Mouse (Mus musculus): ENCODE measurements at regions not wholly inside any gene's neighbourhood (a gene's known extent, or its start where the extent isn't known, plus 50 kb on each side); places are given as distances from the start of the nearest gene placed in this dataset.

DNA sequence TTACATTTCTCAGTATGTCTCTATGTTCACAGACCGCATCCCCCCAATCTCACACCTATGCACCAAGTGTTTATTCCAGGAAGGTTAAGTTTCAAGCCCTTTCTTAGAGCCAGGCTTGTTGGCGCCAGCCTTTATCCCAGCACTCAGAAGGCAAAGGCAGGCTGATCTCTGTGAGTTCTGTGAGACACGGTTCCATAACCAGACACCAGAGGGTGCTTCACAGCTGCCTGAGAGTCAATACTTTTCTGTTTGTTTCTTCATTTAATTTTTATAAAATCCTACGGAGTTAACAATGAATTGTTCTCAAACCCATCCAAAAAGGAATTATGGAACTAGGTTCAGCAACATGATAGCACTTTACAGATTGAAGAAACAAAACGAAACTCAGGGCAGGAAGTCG lies 71.8 kb upstream of the Ak4 start:
- ATAC-seq (replicated peaks; ENCODE audit: low FRiP score, poor library complexity, severe bottlenecking) = no peak

DNA sequence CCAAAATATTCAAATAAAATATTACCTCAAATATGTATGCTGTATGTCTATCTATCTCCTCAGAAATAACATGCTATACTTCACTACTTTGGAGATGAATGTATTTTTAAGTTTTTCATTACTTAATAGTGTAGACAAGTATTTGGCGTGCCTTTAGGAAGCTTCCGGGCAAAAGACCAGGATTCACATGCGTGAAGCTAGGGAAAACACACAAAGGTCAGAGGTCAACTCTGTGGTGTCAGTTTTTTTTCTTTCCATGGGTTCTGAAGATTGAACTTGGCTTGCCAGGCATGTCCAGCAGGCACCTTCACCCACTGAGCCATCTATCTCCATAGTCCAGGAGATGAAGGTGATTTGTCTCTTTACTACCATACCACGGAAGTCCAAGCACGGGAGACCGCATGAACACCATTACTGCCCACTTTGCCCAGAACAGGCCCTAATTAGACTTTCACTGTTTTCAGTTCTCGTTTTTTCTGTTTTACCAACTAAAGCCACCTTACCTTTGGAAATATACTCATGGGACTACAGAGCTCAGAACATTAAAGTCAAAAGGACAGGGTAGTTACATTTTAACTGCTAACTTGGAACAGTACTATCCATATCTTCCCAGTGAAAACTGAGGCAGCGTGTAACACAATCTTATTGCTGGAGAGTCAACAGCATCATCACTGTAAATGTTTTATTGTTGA lies 76.9 kb upstream of the Ak4 start:
- no peak for ATAC-seq (replicated peaks; ENCODE audit: low FRiP score, poor library complexity, severe bottlenecking)

DNA sequence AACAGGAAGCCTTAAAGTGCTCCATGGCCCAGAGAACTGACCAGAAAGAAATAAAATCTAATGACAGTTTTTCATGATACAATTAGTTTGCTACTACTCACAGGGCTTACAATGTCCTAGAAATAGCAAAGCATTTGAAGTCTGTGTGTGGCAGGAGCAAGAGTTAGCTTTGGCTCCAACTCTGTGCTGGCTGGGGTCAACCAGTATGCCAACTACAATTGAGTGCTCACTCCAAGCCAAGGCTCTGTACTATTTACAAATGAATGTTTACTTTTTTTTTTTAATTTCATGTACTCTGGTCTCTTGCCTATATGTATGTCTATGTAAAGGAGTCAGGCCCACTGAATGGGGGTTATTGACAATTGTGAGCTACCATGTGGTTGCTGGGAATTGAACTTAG lies 75.7 kb upstream of the Jak1 start:
- no peak for ATAC-seq (replicated peaks; ENCODE audit: low FRiP score, poor library complexity, severe bottlenecking)

DNA sequence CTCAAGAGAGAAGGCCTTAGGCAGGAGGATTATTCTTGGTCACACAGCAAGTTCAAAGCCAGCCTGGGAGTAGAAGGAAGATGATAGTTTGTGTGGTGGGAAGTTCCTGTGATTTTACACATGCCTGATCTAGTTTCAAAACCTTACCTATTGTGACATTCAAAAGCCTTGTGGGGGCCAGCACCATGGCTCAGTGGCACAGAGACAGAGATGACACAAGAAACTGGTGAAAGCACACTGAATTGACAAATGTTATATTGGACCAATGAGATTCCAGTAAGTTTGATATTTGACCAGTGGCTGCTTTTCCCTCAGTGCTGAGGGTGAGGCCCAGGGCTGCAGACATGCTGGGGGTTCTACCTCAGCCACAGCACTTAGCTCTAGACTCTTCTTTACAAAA lies 73.1 kb upstream of the Jak1 start:
- ATAC-seq (replicated peaks; ENCODE audit: low FRiP score, poor library complexity, severe bottlenecking) = no peak

DNA sequence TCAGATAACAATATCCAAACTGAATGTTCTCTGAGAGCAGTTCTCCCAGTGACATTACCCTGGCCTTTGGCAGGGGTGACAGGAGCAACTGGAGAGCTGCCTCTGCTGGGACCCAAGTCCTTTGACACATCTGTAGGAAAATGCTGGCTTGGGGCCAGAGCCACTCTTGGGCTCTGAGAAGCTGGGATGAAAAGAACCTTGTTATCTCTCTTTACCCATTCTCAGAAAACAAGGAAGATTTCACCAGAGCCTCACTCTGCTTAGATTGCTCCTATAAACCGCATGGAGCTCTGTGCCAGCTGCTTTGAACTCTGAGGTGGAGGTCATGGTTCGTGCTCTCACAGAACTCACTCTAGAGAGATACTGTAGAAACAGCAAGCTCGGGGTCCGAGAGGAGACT lies 71.7 kb upstream of the Jak1 start:
- ATAC-seq (replicated peaks; ENCODE audit: low FRiP score, poor library complexity, severe bottlenecking) = no peak

DNA sequence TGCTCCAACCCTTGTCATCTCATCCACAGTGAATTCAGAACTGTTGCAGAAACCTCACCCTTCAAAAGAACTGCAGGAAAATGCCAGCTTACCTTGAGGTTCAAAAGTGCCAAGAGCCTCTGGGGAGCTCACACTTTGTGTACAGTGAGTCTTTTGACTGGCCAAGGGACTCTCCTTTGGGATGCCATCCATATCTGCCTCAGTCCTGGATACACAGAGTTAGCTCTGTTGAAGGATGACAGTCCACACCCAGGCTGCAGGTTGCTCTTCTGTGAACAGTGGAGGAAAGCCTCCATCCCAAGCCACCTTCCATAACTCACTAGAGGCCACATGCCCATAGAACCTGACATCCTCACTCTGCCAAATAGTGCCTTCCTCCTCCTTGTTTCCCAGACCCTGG lies 71.3 kb upstream of the Jak1 start:
- ATAC-seq (replicated peaks; ENCODE audit: low FRiP score, poor library complexity, severe bottlenecking) = no peak

DNA sequence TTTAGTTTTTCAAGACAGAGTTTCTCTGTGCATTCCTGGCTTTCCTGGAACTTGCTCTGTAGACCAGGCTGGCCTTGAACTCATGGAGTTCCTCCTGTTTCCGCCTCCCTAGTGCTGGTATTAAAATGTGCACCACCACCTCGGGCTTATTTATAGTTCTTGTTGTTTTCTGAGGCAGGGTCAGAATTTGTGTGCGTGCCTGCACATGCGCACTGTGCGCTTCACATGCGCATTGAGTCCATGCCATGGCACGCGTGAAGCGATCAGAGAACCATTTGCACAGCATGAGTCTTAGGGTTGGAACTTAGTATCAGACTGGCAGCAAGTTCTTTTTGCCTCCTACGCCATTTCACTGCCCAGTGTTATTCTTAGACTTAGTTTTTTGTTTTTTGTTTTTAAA lies 68.8 kb upstream of the Jak1 start:
- no peak for ATAC-seq (replicated peaks; ENCODE audit: low FRiP score, poor library complexity, severe bottlenecking)

DNA sequence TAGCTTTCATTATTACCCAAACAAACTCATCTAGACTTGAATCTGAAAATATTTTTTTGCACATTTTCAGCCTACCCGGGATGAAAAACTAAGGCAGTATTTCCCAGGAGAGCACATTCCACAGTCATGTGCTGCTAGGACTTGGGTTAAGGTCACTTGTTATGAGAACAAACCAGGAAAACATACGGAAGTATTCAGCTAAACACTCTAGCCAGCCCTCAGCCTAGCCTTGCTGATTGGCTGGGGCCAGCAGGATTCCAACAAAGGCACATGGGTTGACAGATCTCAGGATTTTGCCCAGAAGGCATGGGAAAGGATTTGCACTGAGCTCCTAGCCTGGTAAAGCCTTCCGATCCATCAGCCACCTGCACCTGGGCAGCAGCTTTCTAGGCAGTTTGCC lies 68.0 kb upstream of the Jak1 start:
- no peak for ATAC-seq (replicated peaks; ENCODE audit: low FRiP score, poor library complexity, severe bottlenecking)

DNA sequence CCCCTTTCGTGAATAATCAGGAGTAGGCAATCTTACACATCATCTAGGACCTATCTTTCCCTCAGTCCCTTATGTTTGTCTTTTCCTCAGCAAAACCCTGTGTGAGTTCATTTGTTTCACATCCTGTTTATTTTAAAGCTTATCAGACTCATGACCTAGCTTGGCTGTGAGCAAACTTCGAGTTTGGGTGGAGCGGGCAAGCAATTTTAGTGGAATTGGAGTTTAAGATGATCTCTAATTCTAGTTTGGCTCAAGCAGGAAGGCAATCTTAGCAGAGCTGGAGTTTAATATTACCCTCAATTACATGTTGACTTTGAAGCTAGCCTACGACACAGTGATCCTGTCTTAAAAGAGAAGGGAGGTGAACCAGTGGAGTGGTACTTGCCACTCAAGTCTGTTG lies 66.1 kb upstream of the Jak1 start:
- no peak for ATAC-seq (replicated peaks; ENCODE audit: low FRiP score, poor library complexity, severe bottlenecking)

DNA sequence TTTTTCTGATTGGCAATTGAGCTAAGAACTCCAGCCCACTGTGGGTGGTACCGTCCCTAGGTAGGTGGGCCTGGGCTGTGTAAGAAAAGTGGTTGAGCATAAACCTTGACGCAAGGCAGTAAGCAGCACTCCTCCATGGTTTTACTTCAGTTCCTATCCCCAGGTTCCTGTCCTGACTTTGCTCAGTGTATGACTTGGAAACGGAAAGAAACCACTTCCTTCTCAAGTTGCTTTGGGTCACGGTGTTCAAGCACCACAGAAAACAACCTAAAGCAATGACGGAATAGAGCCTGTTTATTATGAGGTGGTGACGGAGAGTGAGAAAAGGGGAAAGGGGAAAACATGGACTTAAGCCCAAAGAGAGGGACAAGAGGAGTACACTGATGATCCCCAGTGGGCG lies 64.0 kb upstream of the Jak1 start:
- no peak for ATAC-seq (replicated peaks; ENCODE audit: low FRiP score, poor library complexity, severe bottlenecking)

DNA sequence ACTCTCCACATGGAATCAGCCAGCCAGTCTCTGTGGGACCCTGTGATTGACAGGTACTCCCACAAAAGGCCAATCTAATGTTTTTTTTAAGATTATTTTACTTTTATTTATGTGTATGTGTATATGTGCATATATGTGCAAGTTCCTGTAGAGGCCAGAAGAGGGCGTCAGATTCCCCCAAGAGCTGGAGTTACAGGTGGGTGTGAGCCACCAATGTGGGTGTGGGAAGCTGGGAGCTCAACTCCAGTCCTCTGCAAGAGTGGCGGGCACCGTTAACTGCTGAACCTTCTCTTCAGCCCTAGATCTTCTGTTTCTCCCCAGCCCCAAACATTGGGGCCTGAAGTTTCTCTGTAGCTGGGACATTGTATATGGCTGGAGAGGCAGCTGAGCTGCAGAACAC lies 61.0 kb upstream of the Jak1 start:
- ATAC-seq (replicated peaks; ENCODE audit: low FRiP score, poor library complexity, severe bottlenecking) = peak; percentile 47; the same call in 1 of the 2 replicates

DNA sequence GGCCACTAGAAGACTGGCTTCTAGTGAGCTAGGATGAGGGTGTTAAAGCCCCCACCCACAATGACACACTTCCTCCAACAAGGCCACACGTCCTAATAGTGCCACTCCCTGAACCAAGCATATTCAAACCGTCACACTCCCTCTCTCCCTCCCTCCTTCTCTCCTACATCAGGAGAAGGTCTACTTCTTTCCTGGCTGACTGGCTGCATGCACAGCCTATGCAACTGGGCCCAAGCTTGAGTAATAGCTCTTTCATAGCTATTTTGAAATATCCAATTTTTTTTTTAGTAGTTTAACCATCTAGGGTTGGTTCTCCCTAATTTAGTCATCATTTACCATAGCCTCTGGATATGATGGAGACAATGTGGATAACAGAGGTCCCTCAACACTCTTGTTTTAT lies 56.6 kb upstream of the Jak1 start:
- no peak for ATAC-seq (replicated peaks; ENCODE audit: low FRiP score, poor library complexity, severe bottlenecking)

DNA sequence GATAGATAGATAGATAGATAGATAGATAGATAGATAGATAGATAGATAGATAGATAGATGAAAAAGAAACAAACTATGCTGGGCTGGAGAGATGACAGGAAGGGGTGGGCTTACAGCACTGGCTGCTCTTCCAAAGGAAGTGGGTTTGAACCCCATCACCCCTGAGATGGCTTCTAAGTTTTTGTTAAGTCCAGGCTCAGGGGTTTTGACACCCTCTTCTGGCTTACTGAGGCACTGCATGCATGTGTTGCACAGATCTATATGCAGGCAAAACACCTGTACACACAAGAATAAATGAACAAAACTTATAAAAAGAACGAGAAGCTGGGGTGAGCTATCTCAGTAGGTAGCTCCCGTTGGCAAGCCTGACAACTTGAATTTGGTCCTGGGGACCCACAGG lies 55.5 kb upstream of the Jak1 start:
- 0 out of 2 replicates have a peak, but pooled peaks have one; percentile 48 for ATAC-seq (replicated peaks; ENCODE audit: low FRiP score, poor library complexity, severe bottlenecking)

DNA sequence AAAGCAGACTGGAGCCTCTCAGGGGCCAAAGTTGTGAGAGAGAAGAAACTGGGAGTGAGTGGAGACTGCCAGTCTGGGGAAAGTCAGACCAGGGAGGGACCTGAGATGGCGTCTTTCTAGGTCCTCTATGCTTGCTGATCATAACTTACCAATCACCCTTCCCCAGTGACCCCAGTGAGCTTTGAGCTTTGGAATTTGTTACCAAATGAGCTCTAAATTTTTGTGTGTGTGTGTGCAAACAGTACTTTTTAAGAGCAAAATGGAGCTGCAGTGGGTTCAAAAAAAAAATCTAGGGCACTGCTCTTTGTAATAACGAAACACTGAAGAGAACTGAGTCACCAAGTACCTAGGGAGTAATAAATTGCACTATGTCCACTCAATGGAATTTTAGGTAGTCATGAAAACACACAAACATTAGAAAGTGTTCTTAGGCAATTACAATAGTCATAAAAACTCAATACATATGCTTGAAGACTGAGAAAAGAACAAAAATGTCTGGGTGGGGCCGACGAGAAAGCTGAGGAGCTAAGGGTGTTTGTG lies 54.7 kb upstream of the Jak1 start:
- no peak for ATAC-seq (replicated peaks; ENCODE audit: low FRiP score, poor library complexity, severe bottlenecking)

DNA sequence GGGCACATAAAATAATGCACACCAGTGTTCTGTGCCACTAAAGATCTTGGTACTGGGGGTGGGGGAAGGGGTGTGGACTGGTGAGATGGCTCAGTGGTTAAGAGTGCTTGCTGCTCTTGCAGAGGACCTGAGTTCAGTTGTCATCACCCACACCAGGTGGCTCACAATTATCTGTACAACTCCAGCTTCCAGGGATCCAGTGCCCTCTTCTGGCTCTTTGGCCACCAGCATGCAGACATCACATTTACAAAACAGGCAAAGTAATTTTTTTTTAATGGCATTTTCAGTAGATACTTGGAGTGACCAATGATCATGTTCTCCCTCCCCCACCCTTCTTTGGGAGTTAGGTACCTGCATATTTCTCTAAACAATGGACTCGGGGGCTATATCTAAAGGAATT lies 53.8 kb upstream of the Jak1 start:
- no peak for ATAC-seq (replicated peaks; ENCODE audit: low FRiP score, poor library complexity, severe bottlenecking)

DNA sequence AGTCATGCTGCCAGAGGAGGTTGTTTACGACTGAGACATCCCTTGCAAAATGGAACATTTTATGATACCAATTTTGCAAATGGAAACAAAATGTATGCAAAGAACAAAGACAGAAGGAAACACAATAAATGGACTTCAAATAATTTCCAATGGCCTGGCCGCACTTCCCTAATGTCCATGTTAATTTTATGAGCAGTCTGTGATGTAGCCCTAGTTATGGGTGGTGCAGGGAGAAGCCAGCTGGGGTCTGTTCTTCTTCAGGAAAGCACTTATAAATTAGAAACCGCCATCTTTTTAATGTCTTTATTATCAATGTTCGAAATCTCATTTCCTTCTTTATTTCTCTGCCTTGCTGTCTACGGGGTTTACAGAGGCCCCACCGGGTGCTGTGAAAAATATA lies 51.0 kb upstream of the Jak1 start:
- ATAC-seq (replicated peaks; ENCODE audit: low FRiP score, poor library complexity, severe bottlenecking) = no peak

Measured in erythroblast, adult 5-6 weeks (primary cell).